Mouse (Mus musculus): ENCODE measurements around the gene Nsrp1.
A peak's percentile ranks its signal among the peaks of the same experiment; 100 is the strongest.
"Not testable (repeated sequence)": the region's sequence is repeated elsewhere in the genome, so short reads cannot be mapped to it uniquely, and the experiment has no call there.

The Nsrp1 gene

GRCm38 (mm10) chr11:77078273-77079134 lies at the start of gene Nsrp1:
Nsrp1 (minus strand) TSS chr11:77078435.
- DNase-seq (ENCODE audit: low read depth, low spot score) = peak; percentile 96

DNA sequence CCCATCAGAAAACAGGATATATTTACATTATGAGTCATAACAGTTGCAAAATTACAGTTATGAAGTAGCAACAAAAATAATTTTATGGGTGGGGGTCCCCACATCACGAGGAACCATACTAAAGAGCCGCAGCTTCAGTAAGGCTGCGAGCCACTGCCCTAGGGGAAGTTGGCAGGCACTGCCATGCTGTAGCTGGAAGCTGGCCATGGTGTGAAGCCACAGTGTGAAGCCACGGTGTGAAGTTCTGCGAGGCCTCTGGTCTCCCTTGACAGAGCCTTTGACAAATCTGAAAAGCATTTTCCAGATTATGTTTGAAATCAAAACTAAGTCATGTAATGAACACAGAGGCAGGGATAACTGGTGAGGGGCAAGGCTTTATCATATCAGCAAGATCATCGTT lies 32.9 kb upstream of the Nsrp1 start:
- no peak for DNase-seq (ENCODE audit: low read depth, low spot score)

DNA sequence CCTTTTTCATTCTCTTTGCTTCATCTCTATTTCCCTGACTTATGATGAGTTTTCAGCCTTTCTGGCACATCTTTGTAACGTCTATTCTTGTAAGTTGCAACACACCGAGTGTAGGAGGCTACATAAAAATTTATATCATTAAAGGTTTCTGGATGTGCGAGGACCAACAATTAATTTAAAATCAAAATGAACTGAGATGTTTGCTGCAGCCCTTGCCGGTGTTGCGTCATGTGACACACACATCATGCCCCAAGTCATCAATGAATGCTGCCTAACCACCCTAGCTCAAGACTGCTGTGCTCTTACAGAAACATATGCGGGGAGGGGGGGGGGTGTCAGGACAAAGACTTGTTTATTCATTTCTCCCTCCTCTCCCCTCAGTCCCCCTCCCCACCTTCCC lies 30.2 kb upstream of the Nsrp1 start:
- DNase-seq (ENCODE audit: low read depth, low spot score) = no peak

GRCm38 (mm10) chr11:77107872-77108271 lies 29.6 kb upstream of the Nsrp1 start:
- not testable (repeated sequence) for DNase-seq (ENCODE audit: low read depth, low spot score)

DNA sequence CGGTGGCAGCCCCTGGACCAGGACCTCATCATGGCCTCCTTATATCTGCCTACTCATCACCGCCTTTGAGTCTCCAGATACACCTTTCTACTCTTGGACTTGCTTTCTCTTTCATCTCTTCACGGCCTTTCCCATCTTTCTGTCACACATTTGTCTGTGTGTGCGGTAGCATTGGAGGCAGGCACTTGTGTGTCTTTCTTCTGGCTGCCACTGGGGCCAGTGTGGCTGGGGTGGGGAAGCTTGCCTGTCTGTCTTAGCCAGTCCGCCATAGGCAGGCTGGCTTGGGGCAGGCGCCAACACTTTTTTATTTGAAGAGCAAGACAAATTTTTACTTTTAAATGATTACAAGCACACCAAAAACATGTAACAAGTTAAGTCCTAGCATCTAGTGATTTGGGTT lies 28.7 kb upstream of the Nsrp1 start:
- DNase-seq (ENCODE audit: low read depth, low spot score) = no peak

DNA sequence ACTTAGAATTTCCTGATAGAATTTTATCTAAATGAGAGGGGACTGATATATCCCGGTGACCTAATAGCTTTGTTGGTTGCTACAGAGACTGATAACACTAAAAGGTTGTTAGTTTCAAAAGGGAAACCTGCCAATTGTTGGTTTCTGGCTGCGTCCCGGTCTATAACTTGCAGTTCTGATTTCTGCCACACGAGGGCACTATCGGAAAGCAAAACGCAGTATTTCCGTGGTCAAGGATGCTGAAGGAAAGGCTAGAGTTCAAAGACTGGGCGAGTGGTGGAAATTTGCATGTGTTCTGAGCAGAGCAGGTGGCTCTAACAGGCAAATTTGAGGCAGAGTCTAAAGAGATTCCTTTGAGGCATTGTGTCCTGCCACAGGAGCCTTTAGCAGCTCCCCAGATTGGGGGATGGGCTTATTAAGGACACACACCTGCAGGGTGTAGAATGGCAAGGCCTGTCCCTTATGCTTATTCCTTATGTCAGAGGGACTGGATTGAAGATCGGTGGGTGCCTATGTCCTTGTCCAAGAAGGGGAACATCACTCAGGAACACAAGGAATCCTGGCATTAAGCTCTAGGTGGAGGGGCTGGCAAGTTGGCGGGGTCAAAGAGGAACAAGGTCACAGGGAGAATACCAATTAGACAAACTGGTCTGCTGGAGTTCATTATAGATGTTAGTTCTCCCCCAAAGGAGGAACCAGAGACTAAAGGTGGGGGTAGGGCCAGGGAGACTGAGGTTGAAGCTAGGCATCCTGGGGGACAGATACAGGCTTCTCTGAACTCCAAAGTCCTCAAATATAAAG lies 22.1 kb upstream of the Nsrp1 start:
- peak; percentile 88 for DNase-seq (ENCODE audit: low read depth, low spot score)

- no peak for DNase-seq (ENCODE audit: low read depth, low spot score)
These were observed 20.2 kb upstream of the Nsrp1 start for GRCm38 (mm10) chr11:77098332-77098972.

DNA sequence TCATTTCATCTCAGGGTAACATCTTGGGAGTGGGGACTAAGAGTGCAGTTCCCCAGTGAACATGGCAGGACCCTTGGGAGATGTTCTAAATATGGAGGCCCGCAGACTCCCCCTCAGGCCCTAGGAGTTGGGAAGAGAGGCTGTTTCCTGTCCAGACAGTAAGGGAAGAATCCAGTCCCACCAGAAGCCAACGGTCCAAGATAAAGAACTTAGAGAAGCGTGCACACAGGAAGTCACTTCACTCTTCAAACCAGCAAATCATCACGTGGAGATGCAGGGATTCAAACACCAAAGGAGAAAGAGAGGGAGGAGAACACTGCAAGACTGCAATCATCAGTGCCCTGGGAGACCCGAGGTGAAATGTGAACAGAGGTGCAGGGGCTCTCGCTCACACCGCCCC lies 18.8 kb upstream of the Nsrp1 start:
- no peak for DNase-seq (ENCODE audit: low read depth, low spot score)

DNA sequence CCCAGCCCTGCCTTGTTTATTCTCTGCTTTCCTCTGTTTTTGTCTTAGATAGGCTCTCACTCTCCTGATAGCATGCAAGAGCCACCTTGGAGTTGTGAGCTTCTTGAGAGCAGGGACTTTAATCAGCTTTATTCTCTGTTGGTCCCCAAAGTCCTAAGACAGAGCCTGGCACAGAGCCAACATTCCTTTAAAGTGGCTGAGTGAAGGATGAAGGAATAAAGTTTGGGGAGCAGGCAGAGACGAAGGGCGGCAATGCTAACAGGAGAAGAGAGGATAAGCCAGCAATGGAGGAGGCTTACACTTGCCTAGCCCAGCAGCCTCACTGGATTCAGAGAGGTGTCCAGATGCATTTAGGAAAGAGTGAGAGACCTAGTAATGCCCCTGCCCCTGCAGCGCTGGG lies 18.3 kb upstream of the Nsrp1 start:
- DNase-seq (ENCODE audit: low read depth, low spot score) = no peak

DNA sequence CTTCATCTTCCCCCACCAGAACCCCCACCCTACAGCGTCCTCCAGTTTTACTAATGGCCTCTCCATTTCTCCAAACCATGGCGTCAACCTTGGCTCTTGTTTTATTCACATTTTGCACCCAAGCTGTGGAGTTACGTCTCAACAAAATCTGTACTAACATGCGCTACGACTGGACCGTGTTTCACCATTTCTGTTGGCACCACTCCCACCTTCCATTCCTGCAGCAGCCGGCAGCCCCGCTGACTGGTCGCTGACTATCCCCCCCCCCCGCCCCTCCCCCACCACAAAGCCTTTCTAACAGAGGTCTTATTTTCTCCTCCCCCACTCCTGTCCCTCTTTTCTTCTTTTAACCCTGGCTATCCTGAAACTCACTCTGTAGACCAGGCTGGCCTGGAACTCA lies 17.0 kb upstream of the Nsrp1 start:
- DNase-seq (ENCODE audit: low read depth, low spot score) = no peak

- no peak for DNase-seq (ENCODE audit: low read depth, low spot score)
These were observed 15.9 kb upstream of the Nsrp1 start for GRCm38 (mm10) chr11:77094136-77094535.

- DNase-seq (ENCODE audit: low read depth, low spot score) = peak; percentile 53
These were observed 15.0 kb upstream of the Nsrp1 start for GRCm38 (mm10) chr11:77093208-77093607.

DNA sequence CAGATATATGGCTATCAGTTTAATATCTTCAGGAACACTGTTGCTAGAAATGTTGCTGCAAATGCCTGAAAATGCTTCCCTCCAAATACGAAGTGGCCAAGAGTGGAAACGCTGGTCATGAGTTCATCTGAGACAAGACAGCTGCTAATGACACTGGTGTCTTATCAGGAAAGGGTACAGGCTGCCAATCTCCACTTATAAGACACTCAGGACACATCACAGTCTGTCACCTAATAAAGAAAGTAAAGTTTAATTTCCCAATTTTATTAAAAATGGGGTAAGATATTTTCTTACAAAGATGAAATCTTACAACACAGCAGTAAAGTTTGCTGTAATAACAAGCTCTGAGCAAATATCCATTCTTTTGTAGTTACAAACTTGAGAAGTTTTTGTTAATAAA lies 10.9 kb upstream of the Nsrp1 start:
- no peak for DNase-seq (ENCODE audit: low read depth, low spot score)

- no peak for DNase-seq (ENCODE audit: low read depth, low spot score)
These were observed 8.8 kb upstream of the Nsrp1 start for GRCm38 (mm10) chr11:77087004-77087403.

DNA sequence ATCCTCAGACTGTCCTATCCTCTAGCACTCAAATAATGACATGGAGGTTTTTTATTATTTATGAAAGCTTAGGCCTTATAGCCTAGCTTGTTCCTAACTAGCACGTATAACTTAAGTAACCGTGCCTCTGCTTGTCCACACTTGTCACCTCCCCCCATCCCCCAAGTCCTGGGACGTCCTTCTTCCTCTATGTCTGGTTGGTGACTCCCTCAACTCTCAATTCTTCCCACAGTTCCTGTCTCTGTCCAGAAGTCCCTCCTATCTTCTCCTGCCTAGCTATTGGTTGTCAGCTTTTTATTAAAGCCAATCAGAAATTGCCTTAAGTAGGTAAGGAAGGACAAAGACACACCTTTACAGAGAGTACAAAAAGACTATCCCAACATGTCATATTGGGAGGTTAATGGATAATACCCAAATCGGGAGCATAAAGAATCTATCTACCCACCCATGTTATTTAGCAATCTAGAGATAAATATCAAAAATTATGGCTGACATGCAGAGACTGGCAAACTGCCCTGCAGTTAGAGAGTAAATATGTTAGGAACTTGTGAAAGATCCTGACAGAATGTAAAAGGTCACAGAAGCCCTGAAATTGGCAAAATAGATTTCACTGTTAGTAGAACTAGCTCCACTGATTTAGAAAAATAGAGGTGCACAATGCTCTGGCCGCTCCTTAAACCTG lies 5.9 kb upstream of the Nsrp1 start:
- DNase-seq (ENCODE audit: low read depth, low spot score) = no peak

DNA sequence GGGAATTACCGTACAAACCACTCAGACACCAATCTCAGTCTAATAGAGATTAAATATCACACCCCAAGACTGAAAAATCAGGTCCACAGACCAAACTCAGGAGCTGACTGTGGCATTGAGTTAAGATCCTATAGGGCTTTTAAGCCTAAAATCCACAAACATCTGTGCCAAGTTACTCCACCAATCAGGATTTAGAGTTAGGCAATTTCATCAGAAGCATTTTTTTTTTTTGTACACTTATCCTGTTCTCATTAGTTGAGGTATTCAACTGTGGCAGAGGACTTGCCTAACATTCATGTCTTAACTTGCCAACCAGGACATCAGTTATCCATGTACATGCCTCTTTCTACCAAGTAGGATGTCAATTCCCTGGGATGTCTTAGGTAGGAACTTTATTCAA lies 1.1 kb upstream of the Nsrp1 start:
- peak; percentile 20 for DNase-seq (ENCODE audit: low read depth, low spot score)

DNA sequence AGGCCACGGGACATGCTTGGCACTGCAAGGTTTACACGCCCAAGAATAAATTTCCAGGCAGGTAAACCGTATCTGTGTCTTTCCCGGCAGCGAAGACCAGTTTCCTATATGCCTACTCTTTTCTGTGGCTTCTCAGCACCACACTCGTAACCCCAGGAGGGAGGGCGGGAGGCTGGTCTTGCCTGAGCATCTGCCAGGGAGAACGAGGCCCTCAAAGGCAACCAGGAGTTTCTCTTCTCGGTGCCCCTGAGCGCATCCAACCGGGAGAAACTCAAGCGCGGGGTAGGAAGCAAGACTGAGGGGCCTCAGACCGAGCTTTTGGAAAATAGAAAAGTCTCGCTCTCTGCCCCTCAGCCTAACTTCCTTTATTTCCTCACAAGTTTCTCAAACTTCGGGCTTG lies 443 bp downstream of the Nsrp1 start:
- peak; percentile 47 for DNase-seq (ENCODE audit: low read depth, low spot score)

GRCm38 (mm10) chr11:77077331-77077730 lies 904 bp downstream of the Nsrp1 start:
- not testable (repeated sequence) for DNase-seq (ENCODE audit: low read depth, low spot score)

DNA sequence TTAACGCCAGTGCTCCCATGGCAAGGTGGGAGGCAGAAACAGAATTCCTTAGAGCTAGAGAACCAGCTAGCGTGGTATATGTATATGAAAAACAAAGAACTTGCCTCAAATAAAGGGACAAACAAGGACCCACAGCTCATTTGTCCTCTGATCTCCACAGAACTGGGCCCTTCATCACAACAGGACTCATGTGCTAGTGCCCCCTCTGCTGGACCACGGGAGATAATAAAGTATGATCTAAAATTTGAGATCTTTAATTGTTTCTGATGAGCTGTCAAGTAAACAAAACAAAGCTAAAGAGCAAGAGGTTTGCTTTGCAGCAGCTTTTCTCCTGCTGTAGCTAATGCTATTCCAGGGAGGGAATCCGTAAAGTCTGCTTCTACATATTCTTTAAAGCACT lies 7.5 kb downstream of the Nsrp1 start:
- peak; percentile 53 for DNase-seq (ENCODE audit: low read depth, low spot score)

GRCm38 (mm10) chr11:77068825-77069224 lies 9.4 kb downstream of the Nsrp1 start:
- no peak for DNase-seq (ENCODE audit: low read depth, low spot score)

- no peak for DNase-seq (ENCODE audit: low read depth, low spot score)
These were observed 14.8 kb downstream of the Nsrp1 start for GRCm38 (mm10) chr11:77063406-77063805.

DNA sequence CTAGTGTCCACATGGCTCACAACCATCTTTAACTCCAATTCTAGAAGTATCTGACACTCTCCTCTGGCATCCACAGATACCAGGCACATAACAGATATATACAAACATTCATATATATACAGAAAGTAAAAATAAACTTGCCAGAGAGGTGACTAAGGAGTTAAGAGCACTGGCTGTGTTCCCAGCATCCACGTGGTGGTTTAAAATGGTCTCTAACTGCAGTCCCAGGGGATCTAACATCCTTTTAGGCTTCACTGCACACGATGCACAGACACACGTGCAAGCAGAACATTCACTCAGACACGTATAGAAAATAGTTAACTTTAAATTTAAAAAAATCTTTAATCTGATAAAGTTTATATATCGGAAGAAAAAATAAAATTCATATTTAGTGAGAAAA lies 16.3 kb downstream of the Nsrp1 start:
- DNase-seq (ENCODE audit: low read depth, low spot score) = peak; percentile 89

Measured in 3T3-L1 (cell line).